Mouse (Mus musculus) CH12.LX (cell line): ENCODE measurements around the gene Slc25a10. TPM values are rescaled to one million over a fixed set of nuclear protein-coding genes. Genes with fewer than 3 reads are reported as not detected.
A peak's percentile ranks its signal among the peaks of the same experiment; 100 is the strongest.

Experiments used
- DNase-seq: peaks from one replicate; pipeline ENCODE4 v3.0.0-alpha.2; 2013; ENCODE audit errors: extremely low read depth
- H3K27ac ChIP-seq: 2 replicates; pipeline ENCODE4 v1.5.1; 2012; ENCODE audit warnings: low read depth, mild to moderate bottlenecking, control low read depth, moderate library complexity; ENCODE audit not compliant: insufficient read depth
- H3K27me3 ChIP-seq: replicated peaks from 2 replicates; pipeline ENCODE3; 2012; ENCODE audit warnings: inconsistent platforms
- H3K36me3 ChIP-seq, 2 experiments: replicated peaks in 1 of 2; 2 replicates each; pipeline versions ENCODE3 to v1.6.1; 2012; ENCODE audit warnings: inconsistent platforms in 1 of 2, low read length in 1 of 2, mild to moderate bottlenecking in 1 of 2, mixed read lengths in 1 of 2, moderate library complexity in 1 of 2; ENCODE audit not compliant: control insufficient read depth in 1 of 2, insufficient read depth in 1 of 2
- H3K4me1 ChIP-seq, 2 experiments: 2 replicates each; pipeline ENCODE4 v1.6.1; 2012; ENCODE audit warnings: inconsistent platforms in 1 of 2, moderate library complexity in 1 of 2; ENCODE audit not compliant: insufficient read depth in 2 of 2, control insufficient read depth in 1 of 2
- H3K4me2 ChIP-seq: 2 replicates; pipeline ENCODE4 v1.6.1; 2012; ENCODE audit warnings: low read depth, mild to moderate bottlenecking, control low read depth; ENCODE audit not compliant: poor library complexity, insufficient read depth, severe bottlenecking
- H3K4me3 ChIP-seq, 3 experiments: fragments of 150-350 bp in 1 of 3; sonication (generic) in 1 of 3; replicated peaks in 1 of 3; 2 replicates each; pipeline versions ENCODE3 to v1.5.1; 2011 to 2012; ENCODE audit warnings: low read depth in 2 of 3, low read length in 2 of 3, mild to moderate bottlenecking in 2 of 3, moderate library complexity in 2 of 3, control low read depth in 1 of 3, improper control_type of control experiment in 1 of 3, inconsistent platforms in 1 of 3, mixed read lengths in 1 of 3; ENCODE audit not compliant: poor library complexity in 1 of 3
- H3K79me2 ChIP-seq: replicated peaks from 2 replicates; pipeline ENCODE4 v1.6.1; 2012; ENCODE audit warnings: mild to moderate bottlenecking, moderate library complexity; ENCODE audit not compliant: control insufficient read depth, poor library complexity, insufficient read depth, severe bottlenecking; ENCODE audit errors: extremely low read depth
- H3K9ac ChIP-seq: 2 replicates; pipeline ENCODE4 v1.6.1; 2012; ENCODE audit warnings: low read depth, mild to moderate bottlenecking, control low read depth, moderate library complexity; ENCODE audit not compliant: insufficient read depth
- H3K9me3 ChIP-seq: replicated peaks from 2 replicates; pipeline ENCODE3; 2012; ENCODE audit warnings: low read length, inconsistent platforms, mixed read lengths
- BHLHE40 ChIP-seq: IDR thresholded peaks from 2 replicates; pipeline ENCODE4 v1.6.1; 2011; ENCODE audit warnings: mild to moderate bottlenecking, low read depth, low read length, improper control_type of control experiment
- CHD1 ChIP-seq: IDR thresholded peaks from 2 replicates; pipeline ENCODE4 v1.6.1; 2012; ENCODE audit warnings: low read depth, low read length, improper control_type of control experiment, inconsistent platforms
- ELF1 ChIP-seq: IDR thresholded peaks from 2 replicates; pipeline ENCODE4 v1.6.1; 2014; ENCODE audit warnings: low read depth, mild to moderate bottlenecking, inconsistent platforms, low read length, improper control_type of control experiment
- GABPA ChIP-seq: IDR thresholded peaks from 2 replicates; pipeline ENCODE4 v1.6.1; 2012; ENCODE audit warnings: low read depth, low read length, improper control_type of control experiment, inconsistent platforms; ENCODE audit not compliant: insufficient replicate concordance
- IRF4 ChIP-seq: IDR thresholded peaks from 2 replicates; pipeline ENCODE4 v1.6.1; 2014; ENCODE audit warnings: low read depth, mild to moderate bottlenecking, inconsistent platforms, low read length, improper control_type of control experiment
- JUN ChIP-seq: IDR thresholded peaks from 2 replicates; pipeline ENCODE4 v1.6.1; 2011; ENCODE audit warnings: low read depth, mild to moderate bottlenecking, low read length, improper control_type of control experiment, moderate library complexity; ENCODE audit not compliant: insufficient read depth
- JUND ChIP-seq: conservative IDR thresholded peaks from 2 replicates; pipeline ENCODE4 v1.6.1; 2011; ENCODE audit warnings: low read depth, low read length, improper control_type of control experiment
- KAT2A ChIP-seq: IDR thresholded peaks from 2 replicates; pipeline ENCODE4 v1.6.1; 2012; ENCODE audit warnings: low read length, improper control_type of control experiment, inconsistent platforms; ENCODE audit not compliant: insufficient replicate concordance
- MAZ ChIP-seq: IDR thresholded peaks from 2 replicates; pipeline ENCODE4 v1.6.1; 2012; ENCODE audit warnings: low read depth, mild to moderate bottlenecking, inconsistent platforms, low read length, improper control_type of control experiment, moderate library complexity
- MEF2A ChIP-seq: IDR thresholded peaks from 2 replicates; pipeline ENCODE4 v1.6.1; 2014; ENCODE audit warnings: low read depth, mild to moderate bottlenecking, inconsistent platforms, low read length, improper control_type of control experiment, borderline replicate concordance
- MXI1 ChIP-seq: IDR thresholded peaks from 2 replicates; pipeline ENCODE4 v1.6.1; 2011; ENCODE audit warnings: mild to moderate bottlenecking, low read depth, low read length, improper control_type of control experiment
- MYC ChIP-seq: IDR thresholded peaks from 2 replicates; pipeline ENCODE4 v1.6.1; 2011; ENCODE audit warnings: low read depth, mild to moderate bottlenecking, improper control_type of control experiment, low read length
- PAX5 ChIP-seq: IDR thresholded peaks from 2 replicates; pipeline ENCODE4 v1.6.1; 2012; ENCODE audit warnings: low read length, inconsistent platforms, mixed read lengths
- POLR2A ChIP-seq: IDR thresholded peaks from 2 replicates; pipeline ENCODE4 v1.6.1; 2011; ENCODE audit warnings: low read depth, mild to moderate bottlenecking, improper control_type of control experiment, low read length
- POLR2AphosphoS2 ChIP-seq: IDR thresholded peaks from 2 replicates; pipeline ENCODE4 v1.6.1; 2011; ENCODE audit warnings: low read depth, low read length, improper control_type of control experiment
- RCOR1 ChIP-seq: conservative IDR thresholded peaks from 2 replicates; pipeline ENCODE4 v1.6.1; 2012; ENCODE audit warnings: low read depth, mild to moderate bottlenecking, inconsistent platforms, low read length, improper control_type of control experiment
- SIN3A ChIP-seq: IDR thresholded peaks from 2 replicates; pipeline ENCODE4 v1.6.1; 2012; ENCODE audit warnings: low read length, improper control_type of control experiment, inconsistent platforms
- TBP ChIP-seq: conservative IDR thresholded peaks from 2 replicates; pipeline ENCODE4 v1.6.1; 2011; ENCODE audit warnings: low read depth, low read length, improper control_type of control experiment
- TCF12 ChIP-seq: IDR thresholded peaks from 2 replicates; pipeline ENCODE4 v1.6.1; 2014; ENCODE audit warnings: low read depth, mild to moderate bottlenecking, inconsistent platforms, low read length, improper control_type of control experiment
- USF1 ChIP-seq: IDR thresholded peaks from 2 replicates; pipeline ENCODE4 v1.6.1; 2014; ENCODE audit warnings: low read depth, mild to moderate bottlenecking, inconsistent platforms, low read length, improper control_type of control experiment
- ZMIZ1 ChIP-seq: IDR thresholded peaks from 2 replicates; pipeline ENCODE4 v1.6.1; 2012; ENCODE audit warnings: low read depth, mild to moderate bottlenecking, inconsistent platforms, low read length, improper control_type of control experiment
- ZNF384 ChIP-seq: IDR thresholded peaks from 2 replicates; pipeline ENCODE4 v1.6.1; 2012; ENCODE audit warnings: low read depth, low read length, improper control_type of control experiment, inconsistent platforms
- dilution Hi-C: fragments of 300-500 bp; cut with MboI; formaldehyde crosslinking; loops from 2 replicates; pipeline ENCODE4 v1.14.3; 2020; ENCODE audit warnings: low sequenced_read_pairs; ENCODE audit not compliant: extremely low pct_unique_long_range_greater_than_20kb, extremely low pct_ligation_motif_present
- in situ Hi-C: fragments of 300-500 bp; cut with MboI; formaldehyde crosslinking; loops from 3 replicates; pipeline ENCODE4 v1.14.3; 2019; ENCODE audit warnings: low sequenced_read_pairs, low pct_ligation_motif_present, low pct_unique_long_range_greater_than_20kb, mixed read lengths
- polyA plus RNA-seq: library from polyadenylated mRNA; unstranded; fragments of >175 nt; gene quantifications from 2 replicates; pipeline ENCODE4 v1.2.1, GENCODE M21; 2012; ENCODE audit warnings: low read depth; ENCODE audit not compliant: insufficient read length
- total RNA-seq, 2 experiments: library from RNA; depleted of rRNA; stranded (reverse); fragments of 300-350 nt in 1 of 2; fragments of >200 nt in 1 of 2; gene quantifications; 2 replicates each; pipeline ENCODE4 v1.2.3; 2012 to 2014

Gene Slc25a10
- total and polyA plus RNA-seq, 3 experiments, result 32.9 to 45.9 (median 34.6) TPM

GRCm38 (mm10) chr11:120484265-120484981, 7.2 kb upstream of the Slc25a10 start, which contains the start of gene Mrpl12 (continued):
- TF ChIP-seq SIN3A, result peak; percentile 99
- TF ChIP-seq MEF2A, result peak; percentile 90
- TF ChIP-seq USF1, result peak; percentile 36
- TF ChIP-seq ZMIZ1, result peak; percentile 95
- peak; percentile 99 for TF ChIP-seq MXI1
- no peak for TF ChIP-seq JUND
- TF ChIP-seq JUN, result no peak

GRCm38 (mm10) chr11:120485251-120485650, 6.4 kb upstream of the Slc25a10 start:
- peak overlapping the region; percentile 89 for H3K4me2 ChIP-seq
- peak overlapping the region; percentile 72 for H3K9ac ChIP-seq
- no peaks in the 10 kb centered on the region for H3K9me3 ChIP-seq
- peaks cover 26% of the 10 kb centered on the region for H3K79me2 ChIP-seq
- DNase-seq, result no peak
- H3K36me3 ChIP-seq, result peaks cover 64 to 83% of the 10 kb centered on the region in 2 experiments
- H3K4me3 ChIP-seq, result peak overlapping the region; percentile 71 to 100 (median 85)
- no peaks in the 10 kb centered on the region for H3K27me3 ChIP-seq
- H3K27ac ChIP-seq, result no peak overlapping the region
- in situ Hi-C loops (loop anchor here (5.0 kb wide), 1 partner anchor 77 kb away; no protein-coding TSS in a partner anchor), dilution Hi-C loops (no loop called here)
- peaks cover 8 to 31% of the 10 kb centered on the region in 2 experiments for H3K4me1 ChIP-seq
- no peak for TF ChIP-seq POLR2A
- TF ChIP-seq IRF4, result no peak
- no peak for TF ChIP-seq RCOR1
- no peak for TF ChIP-seq CHD1
- TF ChIP-seq BHLHE40, result no peak
- TF ChIP-seq MEF2A, result no peak
- no peak for TF ChIP-seq PAX5
- TF ChIP-seq ZNF384, result no peak
- TF ChIP-seq MAZ, result no peak
- TF ChIP-seq KAT2A, result no peak
- TF ChIP-seq ELF1, result no peak
- TF ChIP-seq MYC, result no peak
- no peak for TF ChIP-seq GABPA
- no peak for TF ChIP-seq TCF12
- no peak for TF ChIP-seq TBP
- no peak for TF ChIP-seq POLR2AphosphoS2
